Mouse (Mus musculus) ovary, adult 2 months (tissue): ENCODE measurements around the gene Evi2b. TPM values are rescaled to one million over a fixed set of nuclear protein-coding genes. Genes with fewer than 3 reads are reported as not detected.

Source experiments
- polyA plus RNA-seq: library from polyadenylated mRNA; depleted of rRNA; stranded (reverse); fragments of >200 nt; gene quantifications from 2 replicates; pipeline ENCODE4 v1.2.3, GENCODE M21; 2012; rRNA removed

Evi2b gene
- polyA plus RNA-seq = 1.7 and 3.0 TPM in 2 replicates

DNA sequence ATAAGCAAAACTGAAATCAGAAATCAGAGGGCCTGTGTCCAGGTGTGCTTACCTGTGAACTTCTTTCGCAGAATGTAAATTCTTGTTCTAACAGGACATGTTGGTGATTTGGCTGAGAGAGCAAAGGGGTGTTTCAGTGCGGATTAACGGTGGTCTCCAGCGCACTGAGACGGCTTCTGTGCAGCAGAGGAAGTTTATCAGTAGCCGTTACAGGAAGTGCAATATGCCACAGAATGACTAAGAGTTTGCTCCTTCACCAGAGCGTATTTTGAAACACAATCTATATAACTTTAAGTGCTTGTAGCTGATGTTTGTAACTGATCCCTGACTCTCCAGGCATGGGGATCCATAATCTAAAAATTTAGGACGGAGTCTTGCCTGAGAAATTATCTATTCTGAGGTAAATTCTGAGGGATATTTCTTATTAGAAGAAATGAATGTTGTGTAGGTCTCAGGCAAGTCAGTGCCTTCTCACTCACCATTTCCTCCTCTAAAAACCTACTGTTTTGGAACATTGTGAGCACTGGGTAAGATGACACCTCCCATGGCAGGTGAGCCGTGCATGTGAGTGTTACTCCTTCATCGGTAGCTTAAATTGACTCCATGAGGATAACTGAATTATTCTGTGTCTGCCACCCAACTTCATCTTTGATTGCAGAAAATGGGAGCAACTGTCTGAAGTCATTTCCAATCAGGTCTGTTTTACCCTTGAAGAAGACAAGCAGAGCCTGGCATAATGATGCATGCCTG lies at the start of gene Evi2b:
Gene Evi2b (minus strand): TSS at position 203 of the 750 bp plus-strand sequence.

DNA sequence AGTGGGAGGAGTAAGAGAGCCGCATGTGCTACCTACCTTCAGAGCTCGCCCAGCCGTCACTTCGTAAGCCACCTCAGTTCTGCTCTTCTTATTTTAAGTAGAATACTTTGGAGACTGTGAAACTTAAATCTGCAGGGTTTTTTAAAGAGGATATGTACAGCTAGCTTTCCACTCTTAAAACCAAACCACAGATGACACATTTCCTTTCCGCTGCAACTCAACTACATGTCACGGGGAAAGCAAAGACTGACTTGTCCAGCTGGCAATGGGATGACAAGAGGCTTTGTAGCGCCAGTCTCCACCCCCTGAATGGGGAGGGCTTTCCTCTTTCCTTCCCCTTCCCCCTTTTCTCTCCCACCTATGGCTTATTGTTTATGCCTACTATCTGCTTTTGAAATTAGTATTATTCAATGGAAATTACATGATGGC lies 6.8 kb upstream of the Evi2b start, which contains the start of the genes Evi2 and Evi2a:
Gene Evi2 (minus strand): TSS at position 257 of the 429 bp plus-strand sequence.
Gene Evi2a (minus strand): TSS at position 277 of the 429 bp plus-strand sequence.

DNA sequence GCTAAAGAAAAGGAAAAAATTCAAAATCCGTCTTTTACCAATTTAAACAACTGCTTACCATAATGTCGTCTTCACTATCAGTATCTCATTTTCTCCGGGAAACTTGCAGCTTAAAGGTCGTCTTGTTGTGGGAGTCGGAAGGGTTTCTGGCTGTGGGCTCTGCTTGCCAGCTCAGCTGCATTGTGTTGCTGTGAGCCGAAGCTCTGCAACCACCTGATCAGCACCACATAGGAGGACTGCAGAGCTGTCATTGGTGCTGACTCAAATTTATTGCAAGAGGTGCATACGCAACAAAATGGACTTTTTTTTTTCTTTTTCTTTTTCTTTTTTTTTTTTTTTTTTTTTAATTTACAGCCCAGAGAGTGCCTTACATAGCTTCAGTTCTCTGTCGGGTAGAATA lies 19.7 kb downstream of the Evi2b start, which contains the start of gene Omg:
Gene Omg (minus strand): TSS at position 240 of the 400 bp plus-strand sequence.

Other genes with a start within 250 kb of the Evi2b start
- gene Gm9964, start 226.9 kb downstream of the Evi2b start, polyA plus RNA-seq = not detected in 2 replicates
- 13.0 and 14.6 TPM in 2 replicates for gene Nf1, start 184.1 kb downstream of the Evi2b start, polyA plus RNA-seq
- 0.07 TPM in 1 of 2 replicates, not detected in the other for gene Omg, start 19.7 kb downstream of the Evi2b start, polyA plus RNA-seq
- 0.14 and 0.64 TPM in 2 replicates for gene Evi2, start 6.8 kb upstream of the Evi2b start, polyA plus RNA-seq
- 4.7 and 7.8 TPM in 2 replicates for gene Evi2a, start 6.8 kb upstream of the Evi2b start, polyA plus RNA-seq
- 18.0 and 20.1 TPM in 2 replicates for gene Rab11fip4, start 67.5 kb upstream of the Evi2b start, polyA plus RNA-seq